Mouse (Mus musculus): ENCODE measurements around the gene Olfr1052. TPM values are rescaled to one million over a fixed set of nuclear protein-coding genes. Genes with fewer than 3 reads are reported as not detected.

Gene Olfr1052
- under 1 TPM in 1 of 2 experiments, not detected in 1; 0.20 TPM for polyA plus RNA-seq (2017; shearing (Covaris generic))

DNA sequence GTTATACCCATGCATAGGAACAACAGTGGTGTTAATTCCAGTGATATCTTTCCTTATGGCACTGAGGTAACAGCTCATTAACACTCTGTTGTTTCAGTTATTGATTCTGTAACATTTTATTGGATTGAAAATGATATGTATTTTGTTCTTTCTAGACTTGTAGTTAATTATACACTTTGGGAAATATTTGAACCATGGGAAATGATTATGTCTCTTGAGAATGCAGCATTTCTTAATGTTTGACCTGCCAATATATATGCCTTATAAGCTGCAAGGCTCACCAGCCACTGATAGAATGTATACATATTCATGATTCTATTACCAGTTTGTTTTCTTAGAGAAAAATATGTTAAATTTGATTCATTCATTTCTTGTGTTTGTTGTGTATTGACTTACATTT is at the start of gene Olfr1052:
Olfr1052 (plus strand) TSS at position 301 of the 400 bp plus-strand sequence.

DNA sequence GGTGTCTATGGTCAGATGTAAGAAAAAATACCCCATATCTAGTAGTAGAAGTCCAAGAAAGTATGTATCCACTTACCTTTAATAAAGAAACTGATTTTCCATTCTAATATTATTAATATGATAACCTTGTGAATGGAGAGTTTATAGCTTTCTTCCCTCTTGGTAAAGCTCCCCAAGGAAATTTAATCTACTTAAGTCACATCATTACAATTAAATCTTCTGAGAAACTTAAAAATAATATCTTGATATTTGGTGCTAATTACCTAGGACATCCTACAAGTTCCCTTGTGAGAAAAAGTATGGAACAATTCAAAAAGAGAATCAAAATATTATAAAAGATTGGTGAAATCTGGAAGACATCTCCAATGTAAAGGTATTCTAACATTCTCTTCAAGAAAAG is 34.0 kb upstream of the Olfr1052 start, which contains the start of gene Olfr1049:
Olfr1049 (minus strand) TSS at position 101 of the 400 bp plus-strand sequence.

DNA sequence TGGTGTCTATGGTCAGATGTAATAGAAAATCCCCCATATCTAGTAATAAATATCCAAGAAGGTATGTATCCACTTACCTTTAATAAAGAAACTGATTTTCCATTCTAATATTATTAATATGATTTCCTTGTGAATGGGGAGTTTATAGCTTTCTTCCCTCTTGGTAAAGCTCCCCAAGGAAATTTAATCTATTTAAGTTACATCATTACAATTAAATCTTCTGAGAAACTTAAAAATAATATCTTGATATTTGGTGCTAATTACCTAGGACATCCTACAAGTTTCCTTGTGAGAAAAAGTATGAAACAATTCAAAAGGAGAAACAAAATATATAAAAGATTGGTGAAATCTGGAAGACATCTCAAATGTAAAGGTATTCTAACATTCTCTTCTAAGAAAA is 13.3 kb upstream of the Olfr1052 start, which contains the start of gene Olfr1051:
Olfr1051 (minus strand) TSS at position 101 of the 400 bp plus-strand sequence.

DNA sequence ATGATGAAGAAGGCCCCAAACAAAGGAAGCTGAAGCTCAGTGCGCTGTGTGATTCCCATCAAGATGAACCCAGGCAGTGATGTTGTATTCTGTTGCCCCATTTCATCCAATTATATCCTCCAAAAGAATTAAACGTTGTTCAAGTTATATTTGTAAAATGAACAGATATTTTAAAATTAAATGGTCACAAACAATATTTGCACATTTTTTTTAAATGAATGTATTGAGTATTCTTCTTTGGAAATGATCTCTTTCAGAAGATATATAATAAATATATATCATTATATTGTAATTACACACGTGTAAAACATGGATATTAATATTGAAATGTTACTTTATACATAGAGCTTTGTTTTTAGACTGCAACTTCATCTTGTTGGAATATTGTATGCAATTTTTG is 22.9 kb downstream of the Olfr1052 start, which contains the start of gene Olfr1053:
Olfr1053 (minus strand) TSS at position 101 of the 400 bp plus-strand sequence.

GRCm38 (mm10) chr2:86335333-86335732 is 43.1 kb downstream of the Olfr1052 start, which contains the start of gene Olfr1054:
Gene Olfr1054 (minus strand): TSS chr2:86335433.

Other genes with a start within 250 kb of the Olfr1052 start
- not detected for gene Olfr1034, start 246.6 kb upstream of the Olfr1052 start, polyA plus RNA-seq (2017; shearing (Covaris generic))
- gene Olfr1036, start 218.5 kb upstream of the Olfr1052 start, polyA plus RNA-seq (2017; shearing (Covaris generic)) = under 1 TPM in 1 of 2 experiments, not detected in 1; 0.14 TPM
- gene Olfr1037, start 205.1 kb upstream of the Olfr1052 start, polyA plus RNA-seq (2017; shearing (Covaris generic)) = not detected
- not detected for gene Olfr1039, start 156.5 kb upstream of the Olfr1052 start, polyA plus RNA-seq (2017; shearing (Covaris generic))
- gene Olfr1040, start 145.7 kb upstream of the Olfr1052 start, polyA plus RNA-seq (2017; shearing (Covaris generic)) = not detected
- under 1 TPM; 0.12 to 0.98 TPM for gene Olfr1042, start 130.6 kb upstream of the Olfr1052 start, polyA plus RNA-seq (2017; shearing (Covaris generic))
- gene Olfr1043, start 124.9 kb upstream of the Olfr1052 start, polyA plus RNA-seq (2017; shearing (Covaris generic)) = 1 to 10 TPM in 1 of 2 experiments, under 1 TPM in 1; 0.12 to 3.0 TPM
- gene Olfr1044, start 114.6 kb upstream of the Olfr1052 start, polyA plus RNA-seq (2017; shearing (Covaris generic)) = under 1 TPM in 1 of 2 experiments, not detected in 1; 0.99 TPM
- under 1 TPM; 0.07 to 0.10 TPM for gene Olfr52, start 106.8 kb upstream of the Olfr1052 start, polyA plus RNA-seq (2017; shearing (Covaris generic))
- not detected for gene Olfr1045, start 89.4 kb upstream of the Olfr1052 start, polyA plus RNA-seq (2017; shearing (Covaris generic))
- gene Olfr1046, start 73.1 kb upstream of the Olfr1052 start, polyA plus RNA-seq (2017; shearing (Covaris generic)) = not detected
- gene Olfr1047, start 61.1 kb upstream of the Olfr1052 start, polyA plus RNA-seq (2017; shearing (Covaris generic)) = not detected
- gene Olfr1048, start 52.2 kb upstream of the Olfr1052 start, polyA plus RNA-seq (2017; shearing (Covaris generic)) = not detected
- under 1 TPM in 1 of 2 experiments, not detected in 1; 0.64 TPM for gene Olfr1049, start 34.1 kb upstream of the Olfr1052 start, polyA plus RNA-seq (2017; shearing (Covaris generic))
- gene Olfr1051, start 13.4 kb upstream of the Olfr1052 start, polyA plus RNA-seq (2017; shearing (Covaris generic)) = not detected
- not detected for gene Olfr1053, start 22.8 kb downstream of the Olfr1052 start, polyA plus RNA-seq (2017; shearing (Covaris generic))
- gene Olfr1054, start 43.0 kb downstream of the Olfr1052 start, polyA plus RNA-seq (2017; shearing (Covaris generic)) = not detected
- not detected for gene Olfr1055, start 57.8 kb downstream of the Olfr1052 start, polyA plus RNA-seq (2017; shearing (Covaris generic))
- gene Olfr1056, start 70.0 kb downstream of the Olfr1052 start, polyA plus RNA-seq (2017; shearing (Covaris generic)) = not detected
- gene Olfr1057, start 85.9 kb downstream of the Olfr1052 start, polyA plus RNA-seq (2017; shearing (Covaris generic)) = not detected
- gene Olfr1058, start 96.1 kb downstream of the Olfr1052 start, polyA plus RNA-seq (2017; shearing (Covaris generic)) = not detected
- not detected for gene Olfr1061, start 121.6 kb downstream of the Olfr1052 start, polyA plus RNA-seq (2017; shearing (Covaris generic))
- gene Olfr1062, start 134.3 kb downstream of the Olfr1052 start, polyA plus RNA-seq (2017; shearing (Covaris generic)) = under 1 TPM; 0.10 to 0.16 TPM
- gene Olfr1065, start 158.1 kb downstream of the Olfr1052 start, polyA plus RNA-seq (2017; shearing (Covaris generic)) = not detected
- gene Olfr1066, start 163.8 kb downstream of the Olfr1052 start, polyA plus RNA-seq (2017; shearing (Covaris generic)) = not detected
- gene Olfr228, start 194.9 kb downstream of the Olfr1052 start, polyA plus RNA-seq (2017; shearing (Covaris generic)) = not detected
- not detected for gene Olfr1076, start 216.0 kb downstream of the Olfr1052 start, polyA plus RNA-seq (2017; shearing (Covaris generic))